Mouse (Mus musculus) bone marrow macrophage, adult 2 months (primary cell): ENCODE results near the gene Trp53tg5.

Experiments
- CTCF ChIP-seq: IDR thresholded peaks from 2 replicates; pipeline ENCODE4 v1.5.1; 2012; ENCODE audit warnings: low read depth, mild to moderate bottlenecking, low read length, moderate library complexity
- POLR2A ChIP-seq: IDR thresholded peaks from 2 replicates; pipeline ENCODE4 v1.6.1; 2012; ENCODE audit warnings: mild to moderate bottlenecking, low read depth, low read length, borderline replicate concordance

GRCm38 (mm10) chr2:164448921-164449320 lies 24.6 kb downstream of the Trp53tg5 start:
- no peak for TF ChIP-seq CTCF
- no peak for TF ChIP-seq POLR2A
